Mouse (Mus musculus): ENCODE data around the gene Gm13539.

DNA sequence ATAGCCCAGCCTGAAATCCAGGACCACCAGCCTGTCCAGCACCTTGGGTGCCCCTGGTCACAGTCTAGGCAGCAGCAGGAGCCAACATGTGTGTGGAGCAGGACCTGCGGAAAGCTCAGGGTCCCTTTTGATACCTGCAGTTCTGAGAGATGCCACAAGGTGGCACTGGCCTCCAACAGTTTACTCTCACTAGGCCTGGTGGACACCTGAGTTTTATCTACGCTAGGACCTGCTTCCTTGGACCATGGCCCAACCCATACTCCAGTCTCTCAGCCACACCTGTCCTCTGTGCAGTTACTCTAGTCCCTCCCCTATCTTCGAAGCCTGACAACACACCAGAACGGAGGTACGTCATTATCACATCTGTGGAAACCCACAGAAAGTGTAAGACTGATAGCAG lies 54.2 kb downstream of the Gm13539 start:
- TF ChIP-seq CTCF (IDR thresholded peaks at IDR 0.05; ENCODE audit: extremely low read depth, insufficient read depth, low read length) (peak; percentile 97), POLR2A (IDR thresholded peaks at IDR 0.05; ENCODE audit: extremely low read depth, insufficient read depth, low read length) (no peak)
